Mouse (Mus musculus) liver, adult 2 months (tissue): ENCODE results near the gene Chmp3.

Experiments used
- CTCF ChIP-seq: fragments of 200-500 bp; IDR thresholded peaks from 2 replicates; pipeline ENCODE4 v1.5.1; 2011; ENCODE audit warnings: low read depth, low read length, control low read depth
- POLR2A ChIP-seq: fragments of 200-500 bp; IDR thresholded peaks from 2 replicates; pipeline ENCODE4 v1.6.1; 2011; ENCODE audit warnings: low read length, control low read depth; ENCODE audit not compliant: insufficient read depth; ENCODE audit errors: extremely low read depth

DNA sequence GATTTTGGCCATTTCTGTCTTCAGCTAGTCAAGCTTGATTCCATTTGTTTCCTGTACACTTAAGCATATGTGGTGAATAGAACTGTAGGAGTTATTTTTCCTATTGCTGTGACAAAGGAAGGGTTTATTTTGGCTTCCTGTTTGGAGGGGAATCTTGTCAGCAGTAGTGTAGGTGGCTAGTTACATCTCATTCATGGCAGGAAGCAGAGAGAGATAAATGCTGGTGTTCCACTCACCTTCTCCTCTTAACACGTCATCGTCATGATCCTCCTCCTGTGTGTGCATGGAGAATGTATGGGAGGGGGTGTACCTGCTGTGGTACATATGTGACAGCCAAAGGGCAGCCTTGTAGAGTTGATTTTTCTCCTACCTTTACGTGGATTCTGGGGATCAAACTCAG, 43.0 kb upstream of the Chmp3 start:
- TF ChIP-seq CTCF (no peak), POLR2A (no peak)
